Mouse (Mus musculus): Measurements from ENCODE around the gene Tubg1. TPM values are rescaled to one million over a fixed set of nuclear protein-coding genes. Genes with fewer than 3 reads are reported as not detected.

Tubg1 gene
- total and polyA plus RNA-seq, 3 experiments = 17.2 to 23.6 (median 22.7) TPM

- H3K27me3 ChIP-seq (ENCODE audit: control insufficient read depth, insufficient read depth, low read length) = peaks cover 2% of the 10 kb centered on the region; the same call in 1 of the 2 replicates
- intact Hi-C loops (cut with DNase I) = no loop called here
- H3K9ac ChIP-seq (ENCODE audit: low read depth, low read length) = no peak overlapping the region
- DNase-seq = no peak
- TF ChIP-seq CTCF (IDR thresholded peaks at IDR 0.05) (no peak), EP300 (IDR thresholded peaks at IDR 0.05; ENCODE audit: insufficient read depth, low read depth, low read length) (no peak), POLR2A (IDR thresholded peaks at IDR 0.05; ENCODE audit: insufficient read depth, low read depth, low read length) (no peak)
- no peak overlapping the region for H3K27ac ChIP-seq
- peaks cover 14% of the 10 kb centered on the region for H3K4me1 ChIP-seq (ENCODE audit: control insufficient read depth, insufficient read depth, low read length)
- no peak overlapping the region for H3K4me3 ChIP-seq
- no peaks in the 10 kb centered on the region for H3K36me3 ChIP-seq (ENCODE audit: control insufficient read depth, insufficient read depth, low read length)
- WGBS = 87% methylated on average over 14 of the region's 14 CpGs
- no peaks in the 10 kb centered on the region for H3K79me2 ChIP-seq (replicated peaks; ENCODE audit: control insufficient read depth, insufficient read depth, low read length)
Observed at GRCm38 (mm10) chr11:101084246-101084645, 35.5 kb upstream of the Tubg1 start.

- Histone ChIP-seq H3K27ac (no peak overlapping the region), H3K4me1 (ENCODE audit: control insufficient read depth, insufficient read depth, low read length) (peaks cover 14% of the 10 kb centered on the region), H3K27me3 (ENCODE audit: control insufficient read depth, insufficient read depth, low read length) (no peaks in the 10 kb centered on the region), H3K4me3 (no peak overlapping the region), H3K9ac (ENCODE audit: low read depth, low read length) (no peak overlapping the region), H3K36me3 (ENCODE audit: control insufficient read depth, insufficient read depth, low read length) (no peaks in the 10 kb centered on the region), H3K79me2 (replicated peaks; ENCODE audit: control insufficient read depth, insufficient read depth, low read length) (no peaks in the 10 kb centered on the region)
- intact Hi-C loops (cut with DNase I) = loop anchor here (5.0 kb wide), 1 partner anchor 357 kb away; the partner anchor contains the start of gene Rpl27
- TF ChIP-seq CTCF (IDR thresholded peaks at IDR 0.05) (no peak), POLR2A (IDR thresholded peaks at IDR 0.05; ENCODE audit: insufficient read depth, low read depth, low read length) (no peak), EP300 (IDR thresholded peaks at IDR 0.05; ENCODE audit: insufficient read depth, low read depth, low read length) (no peak)
- no peak for DNase-seq
- 90% methylated on average over 12 of the region's 12 CpGs for WGBS
Observed at GRCm38 (mm10) chr11:101084811-101085210, 34.9 kb upstream of the Tubg1 start.

- no peak for DNase-seq
- intact Hi-C loops (cut with DNase I) = loop anchor here (2.0 to 5.0 kb wide), 2 partner anchors 33 to 357 kb away; partner anchors contain the start of genes Retreg3, Rpl27 and Tubg1
- Histone ChIP-seq H3K9ac (ENCODE audit: low read depth, low read length) (no peak overlapping the region), H3K27ac (peak overlapping the region; percentile 91; the same call in 1 of the 2 replicates), H3K4me3 (no peak overlapping the region), H3K4me1 (ENCODE audit: control insufficient read depth, insufficient read depth, low read length) (peaks cover 14% of the 10 kb centered on the region), H3K27me3 (ENCODE audit: control insufficient read depth, insufficient read depth, low read length) (no peaks in the 10 kb centered on the region), H3K79me2 (replicated peaks; ENCODE audit: control insufficient read depth, insufficient read depth, low read length) (no peaks in the 10 kb centered on the region), H3K36me3 (ENCODE audit: control insufficient read depth, insufficient read depth, low read length) (no peaks in the 10 kb centered on the region)
- 93% methylated on average over 18 of the region's 18 CpGs for WGBS
- TF ChIP-seq POLR2A (IDR thresholded peaks at IDR 0.05; ENCODE audit: insufficient read depth, low read depth, low read length) = no peak
Observed at GRCm38 (mm10) chr11:101085617-101086322, 34.0 kb upstream of the Tubg1 start.

GRCm38 (mm10) chr11:101086323-101086674 is 33.4 kb upstream of the Tubg1 start:
- Histone ChIP-seq H3K36me3 (ENCODE audit: control insufficient read depth, insufficient read depth, low read length) (no peaks in the 10 kb centered on the region), H3K4me3 (peak overlapping the region; percentile 72; the same call in 1 of the 2 replicates), H3K4me1 (ENCODE audit: control insufficient read depth, insufficient read depth, low read length) (peaks cover 14% of the 10 kb centered on the region), H3K79me2 (replicated peaks; ENCODE audit: control insufficient read depth, insufficient read depth, low read length) (no peaks in the 10 kb centered on the region), H3K27ac (peak overlapping the region; percentile 91), H3K9ac (ENCODE audit: low read depth, low read length) (no peak overlapping the region), H3K27me3 (ENCODE audit: control insufficient read depth, insufficient read depth, low read length) (no peaks in the 10 kb centered on the region)
- TF ChIP-seq CTCF (IDR thresholded peaks at IDR 0.05) (no peak), EP300 (IDR thresholded peaks at IDR 0.05; ENCODE audit: insufficient read depth, low read depth, low read length) (no peak), POLR2A (IDR thresholded peaks at IDR 0.05; ENCODE audit: insufficient read depth, low read depth, low read length) (no peak)
- 60% methylated on average over 6 of the region's 6 CpGs for WGBS
- intact Hi-C loops (cut with DNase I) = loop anchor here (2.0 to 5.0 kb wide), 2 partner anchors 33 to 356 kb away; partner anchors contain the start of genes Retreg3, Rpl27 and Tubg1
- DNase-seq = no peak

- Histone ChIP-seq H3K36me3 (ENCODE audit: control insufficient read depth, insufficient read depth, low read length) (no peaks in the 10 kb centered on the region), H3K4me1 (ENCODE audit: control insufficient read depth, insufficient read depth, low read length) (peaks cover 13% of the 10 kb centered on the region), H3K4me3 (peak within 1 kb of the TSS; percentile 72), H3K9ac (ENCODE audit: low read depth, low read length) (peak within 1 kb of the TSS; percentile 72), H3K27me3 (ENCODE audit: control insufficient read depth, insufficient read depth, low read length) (no peaks in the 10 kb centered on the region), H3K79me2 (replicated peaks; ENCODE audit: control insufficient read depth, insufficient read depth, low read length) (no peaks in the 10 kb centered on the region), H3K27ac (peak within 1 kb of the TSS; percentile 91)
- intact Hi-C loops (cut with DNase I) = loop anchor here (2.0 to 5.0 kb wide), 2 partner anchors 32 to 355 kb away; partner anchors contain the start of genes Retreg3, Rpl27 and Tubg1
- 2% methylated on average over 52 of the region's 52 CpGs for WGBS
- TF ChIP-seq CTCF (IDR thresholded peaks at IDR 0.05) = no peak
- TF ChIP-seq POLR2A (IDR thresholded peaks at IDR 0.05; ENCODE audit: insufficient read depth, low read depth, low read length) = peak; percentile 89
- peak; percentile 76 for TF ChIP-seq EP300 (IDR thresholded peaks at IDR 0.05; ENCODE audit: insufficient read depth, low read depth, low read length)
- DNase-seq = peak; percentile 88 to 93
Observed at GRCm38 (mm10) chr11:101086756-101087681, 32.7 kb upstream of the Tubg1 start, which contains the start of gene Mlx. Gene Mlx, plus strand, starts transcription at chr11:101087277.

Measured in heart, adult 2 months (tissue).